Mouse (Mus musculus): Measurements from ENCODE around the gene Sfmbt2.

Gene Sfmbt2

GRCm38 (mm10) chr2:10565491-10565890, 195.2 kb downstream of the Sfmbt2 start:
- DNase-seq (ENCODE audit: low spot score) = no peak

GRCm38 (mm10) chr2:10569392-10569791, 199.1 kb downstream of the Sfmbt2 start:
- DNase-seq (ENCODE audit: low spot score) = no peak

DNA sequence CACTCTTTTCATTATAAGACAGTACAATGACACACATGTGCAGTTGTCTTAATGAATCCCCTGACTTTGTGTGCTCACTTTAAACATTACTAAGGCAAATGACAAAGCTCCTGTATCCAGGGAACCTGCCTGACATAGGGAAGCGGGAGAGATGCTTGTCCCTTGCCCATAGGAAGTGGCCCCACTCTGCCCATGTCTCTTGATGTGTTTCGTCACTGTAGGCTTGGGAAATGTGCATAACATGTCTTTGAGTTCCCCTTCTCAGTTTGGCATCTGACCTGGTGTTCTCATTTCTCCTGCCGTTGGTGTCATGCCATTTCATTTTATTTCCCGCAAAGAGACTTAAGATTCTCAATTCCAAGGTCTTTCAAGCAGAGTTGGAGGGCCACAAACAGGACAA, 202.0 kb downstream of the Sfmbt2 start:
- no peak for DNase-seq (ENCODE audit: low spot score)

DNA sequence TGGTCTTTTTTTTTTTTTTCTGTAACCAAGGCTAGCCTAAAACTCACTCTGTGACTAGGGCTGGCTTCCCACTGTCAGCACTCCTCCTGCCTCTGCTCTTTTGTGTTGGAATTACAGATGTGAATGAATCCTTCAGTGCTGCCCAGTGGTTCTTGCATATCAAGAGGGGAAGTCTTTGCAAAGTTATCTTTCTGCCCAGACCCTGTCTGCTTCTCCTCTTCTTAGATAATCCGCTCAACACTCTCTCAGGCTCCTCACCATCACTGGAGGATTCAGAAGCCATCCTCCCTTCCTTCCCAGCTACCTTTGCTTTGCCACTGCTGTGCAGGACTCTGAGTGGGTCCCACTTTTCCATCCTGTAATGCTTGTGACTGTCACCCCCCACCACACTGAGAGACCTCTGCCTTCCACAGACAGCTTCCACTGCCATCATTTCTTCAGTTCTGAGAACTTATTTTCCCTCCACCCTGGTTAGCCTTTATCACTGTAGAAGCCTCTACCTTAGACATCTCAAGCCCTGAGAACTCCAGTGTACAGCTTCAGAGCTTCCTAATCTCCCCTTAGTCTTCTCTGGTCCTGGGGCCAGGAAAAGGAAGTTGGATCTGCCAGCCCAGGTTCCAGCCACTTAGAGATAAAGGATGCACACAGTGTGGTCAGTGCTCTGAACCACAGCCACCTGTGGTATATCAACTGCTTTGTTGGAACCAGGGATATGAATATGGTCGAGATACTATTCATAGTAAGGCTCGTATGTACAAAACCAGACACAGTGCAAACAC, 205.8 kb downstream of the Sfmbt2 start:
- no peak for DNase-seq (ENCODE audit: low spot score)

GRCm38 (mm10) chr2:10582673-10583072, 212.4 kb downstream of the Sfmbt2 start:
- DNase-seq (ENCODE audit: low spot score) = no peak

- no peak for DNase-seq (ENCODE audit: low spot score)
Measured at GRCm38 (mm10) chr2:10583103-10583502, 212.8 kb downstream of the Sfmbt2 start.

DNA sequence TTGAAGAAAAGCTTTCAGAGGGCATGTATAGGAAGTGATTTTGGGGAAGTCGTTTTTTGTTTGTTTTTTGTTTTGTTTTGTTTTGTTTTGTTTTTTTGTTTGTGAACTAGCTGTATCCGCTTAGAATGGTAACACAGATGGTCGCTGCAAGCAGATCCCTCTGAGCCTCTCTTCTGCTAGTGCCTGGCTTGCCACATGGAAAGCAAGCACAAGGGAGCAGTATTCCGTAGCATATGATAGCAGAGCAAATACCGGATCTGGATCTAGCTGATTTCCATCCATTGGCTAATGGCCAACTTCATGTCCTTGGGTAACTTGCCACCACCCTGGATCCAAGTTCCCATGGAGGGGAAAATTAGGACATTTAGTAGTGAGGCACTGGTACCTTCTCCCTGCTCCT, 221.0 kb downstream of the Sfmbt2 start:
- no peak for DNase-seq (ENCODE audit: low spot score)

- no peak for DNase-seq (ENCODE audit: low spot score)
Measured at GRCm38 (mm10) chr2:10615500-10615899, 245.2 kb downstream of the Sfmbt2 start.

All from urinary bladder, postnatal 14 days (tissue).